Mouse (Mus musculus) intestine, embryonic 14.5 days (tissue): ENCODE results near the gene Frs2. TPM values are rescaled to one million over a fixed set of nuclear protein-coding genes. Genes with fewer than 3 reads are reported as not detected.

Experiments used
- ATAC-seq: fragments of 200-750 bp; cut with Nextera tagmentation; replicated peaks from 2 replicates; pipeline ENCODE4 v1.8.0; 2017; ENCODE audit warnings: low read depth, moderate number of reproducible peaks, moderate TSS enrichment, moderate library complexity; ENCODE audit not compliant: low FRiP score, low TSS enrichment
- DNase-seq: peaks from one replicate; pipeline ENCODE4 v3.0.0-alpha.2; 2018; ENCODE audit warnings: low spot score
- H3K27ac ChIP-seq: fragments of 300-500 bp; sonication (generic); 2 replicates; pipeline ENCODE4 v1.5.1; 2014; ENCODE audit warnings: low read depth, mild to moderate bottlenecking, control low read depth
- H3K27me3 ChIP-seq: fragments of 300-500 bp; sonication (generic); replicated peaks from 2 replicates; pipeline ENCODE4 v1.6.1; 2014; ENCODE audit warnings: low read length, control low read depth; ENCODE audit not compliant: control insufficient read depth, insufficient read depth
- H3K36me3 ChIP-seq: fragments of 300-500 bp; sonication (generic); 2 replicates; pipeline ENCODE4 v1.6.1; 2014; ENCODE audit warnings: low read length, control low read depth; ENCODE audit not compliant: control insufficient read depth, insufficient read depth
- H3K4me1 ChIP-seq: fragments of 300-500 bp; sonication (generic); replicated peaks from 2 replicates; pipeline ENCODE4 v1.6.1; 2014; ENCODE audit warnings: low read length, control low read depth, mixed read lengths; ENCODE audit not compliant: control insufficient read depth, insufficient read depth
- H3K4me2 ChIP-seq: fragments of 300-500 bp; sonication (generic); 2 replicates; pipeline ENCODE4 v1.6.1; 2014; ENCODE audit warnings: low read length
- H3K4me3 ChIP-seq: fragments of 300-500 bp; sonication (generic); 2 replicates; pipeline ENCODE4 v1.5.1; 2014; ENCODE audit warnings: low read depth, low read length, control low read depth, mixed read lengths
- H3K9ac ChIP-seq: fragments of 300-500 bp; sonication (generic); 2 replicates; pipeline ENCODE4 v1.6.1; 2014; ENCODE audit warnings: mild to moderate bottlenecking, low read length
- H3K9me3 ChIP-seq: fragments of 300-500 bp; sonication (generic); 2 replicates; pipeline ENCODE4 v1.6.1; 2016; ENCODE audit warnings: low read length, control low read depth; ENCODE audit not compliant: control insufficient read depth
- WGBS: fragments of 180-500 bp; shearing (Covaris S2); extraction: QIAGEN DNeasy Blood & Tissue Kit; methylation state at CpG from one replicate; pipeline ENCODE4 v1.1.7; 2014; 5-methylcytosine and 5-hydroxymethylcytosine counted together
- polyA plus RNA-seq: library from polyadenylated mRNA; unstranded; fragments of >200 nt; fragmentation: Nextera tagmentation; extraction: Ambion mirVana; gene quantifications from 2 replicates; pipeline ENCODE4 v1.2.1, GENCODE M21; 2014

The Frs2 gene
- polyA plus RNA-seq, 1 experiment from 2014 or later, result 28.0 TPM

DNA sequence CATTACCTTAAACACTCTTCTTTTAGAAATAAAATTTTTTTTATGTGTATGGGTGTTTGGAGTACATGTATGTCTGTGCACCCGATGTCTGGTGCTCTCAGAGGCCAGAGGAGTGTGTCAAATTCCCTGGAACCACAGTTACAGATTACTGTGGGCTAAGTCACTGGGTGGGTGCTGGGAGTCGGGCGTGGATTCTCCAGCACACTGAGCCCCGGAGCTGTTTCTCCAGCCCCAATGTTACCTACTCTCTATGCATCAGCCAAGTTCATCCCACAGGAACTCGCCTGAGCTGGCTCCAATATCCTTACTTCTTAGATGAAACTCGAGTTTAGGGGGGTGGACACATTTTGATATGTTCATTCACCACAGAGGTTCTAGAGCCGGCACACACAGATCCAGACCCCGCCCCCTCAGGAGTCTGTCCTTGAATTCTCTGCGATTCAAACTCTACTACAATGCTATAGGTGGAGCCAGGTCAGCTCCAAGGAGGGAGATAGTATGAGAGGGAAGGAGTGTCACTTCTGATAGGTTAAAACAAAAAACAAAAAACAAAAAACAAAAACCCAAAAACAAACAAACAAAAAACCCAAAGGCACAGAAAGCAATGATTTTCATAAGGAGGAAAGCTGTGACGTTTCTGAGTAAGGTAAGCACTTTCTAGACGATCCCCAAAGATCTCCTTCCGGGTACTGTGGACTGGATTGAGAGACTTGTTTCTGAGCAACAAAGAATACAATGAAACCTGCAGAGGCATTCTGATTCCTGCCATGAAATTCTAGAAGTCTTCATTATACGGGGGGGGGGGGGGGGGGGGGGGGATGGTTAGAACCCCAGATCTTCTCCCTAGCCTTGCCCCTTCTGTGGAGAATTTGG, 25.5 kb upstream of the Frs2 start:
- Histone ChIP-seq H3K4me3 (no peak overlapping the region), H3K9me3 (no peaks in the 10 kb centered on the region), H3K4me2 (no peak overlapping the region), H3K27ac (no peak overlapping the region), H3K9ac (no peak overlapping the region), H3K27me3 (no peaks in the 10 kb centered on the region), H3K4me1 (peaks cover 3% of the 10 kb centered on the region; the same call in 1 of the 2 replicates), H3K36me3 (no peaks in the 10 kb centered on the region)
- WGBS, result 47% methylated on average over 13 of the region's 13 CpGs
- ATAC-seq (no peak), DNase-seq (no peak)

DNA sequence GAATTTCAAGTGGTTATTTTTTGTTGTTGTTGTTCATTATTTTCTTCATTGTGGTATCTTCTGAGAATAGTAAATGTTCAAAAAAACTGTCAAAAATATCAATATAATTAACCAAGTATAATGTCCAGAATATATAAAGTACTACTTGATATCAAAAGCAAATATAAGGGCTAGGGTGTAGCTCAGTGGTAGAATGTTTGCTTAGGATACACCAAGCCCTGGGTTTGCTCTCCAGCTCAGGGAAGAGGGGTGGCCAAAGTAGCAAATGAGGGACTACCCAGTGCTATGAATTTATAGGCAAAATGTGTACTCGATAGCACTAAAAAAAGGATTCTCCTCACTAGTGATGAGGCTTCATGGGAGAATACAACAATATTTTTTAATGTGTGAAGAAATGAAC, 24.8 kb upstream of the Frs2 start:
- no peak overlapping the region for H3K27ac ChIP-seq
- H3K9ac ChIP-seq, result no peak overlapping the region
- WGBS, result 90% methylated on average over 1 of the region's 1 CpGs
- no peak overlapping the region for H3K4me2 ChIP-seq
- no peaks in the 10 kb centered on the region for H3K27me3 ChIP-seq
- H3K36me3 ChIP-seq, result no peaks in the 10 kb centered on the region
- no peaks in the 10 kb centered on the region for H3K9me3 ChIP-seq
- no peak for ATAC-seq
- DNase-seq, result no peak
- H3K4me3 ChIP-seq, result no peak overlapping the region
- H3K4me1 ChIP-seq, result peaks cover 3% of the 10 kb centered on the region; the same call in 1 of the 2 replicates

DNA sequence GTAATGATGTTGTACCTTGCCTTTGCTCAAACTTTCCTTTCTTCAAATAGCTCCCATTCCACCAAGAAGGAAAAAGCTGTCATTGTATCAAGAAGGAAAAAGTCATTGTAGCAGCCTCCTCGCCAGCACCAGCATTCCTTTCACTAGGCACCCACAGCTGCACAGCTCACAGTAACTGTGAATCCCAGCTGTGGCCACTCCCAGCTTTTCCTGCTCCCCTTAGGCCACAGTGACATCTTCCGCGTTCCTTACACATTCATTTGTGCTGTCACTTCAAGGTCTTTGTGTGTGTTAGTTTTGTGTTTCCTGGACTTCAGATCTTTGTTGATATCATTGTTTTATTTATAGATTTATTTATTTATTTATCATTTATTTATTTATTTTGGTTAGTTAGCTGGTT, 23.7 kb upstream of the Frs2 start:
- H3K4me3 ChIP-seq, result no peak overlapping the region
- no peak overlapping the region for H3K27ac ChIP-seq
- ATAC-seq, result no peak
- H3K36me3 ChIP-seq, result no peaks in the 10 kb centered on the region
- DNase-seq, result no peak
- no peak overlapping the region for H3K9ac ChIP-seq
- 29% methylated on average over 3 of the region's 3 CpGs for WGBS
- H3K4me2 ChIP-seq, result no peak overlapping the region
- peaks cover 3% of the 10 kb centered on the region; the same call in 1 of the 2 replicates for H3K4me1 ChIP-seq
- H3K9me3 ChIP-seq, result no peaks in the 10 kb centered on the region
- H3K27me3 ChIP-seq, result no peaks in the 10 kb centered on the region

DNA sequence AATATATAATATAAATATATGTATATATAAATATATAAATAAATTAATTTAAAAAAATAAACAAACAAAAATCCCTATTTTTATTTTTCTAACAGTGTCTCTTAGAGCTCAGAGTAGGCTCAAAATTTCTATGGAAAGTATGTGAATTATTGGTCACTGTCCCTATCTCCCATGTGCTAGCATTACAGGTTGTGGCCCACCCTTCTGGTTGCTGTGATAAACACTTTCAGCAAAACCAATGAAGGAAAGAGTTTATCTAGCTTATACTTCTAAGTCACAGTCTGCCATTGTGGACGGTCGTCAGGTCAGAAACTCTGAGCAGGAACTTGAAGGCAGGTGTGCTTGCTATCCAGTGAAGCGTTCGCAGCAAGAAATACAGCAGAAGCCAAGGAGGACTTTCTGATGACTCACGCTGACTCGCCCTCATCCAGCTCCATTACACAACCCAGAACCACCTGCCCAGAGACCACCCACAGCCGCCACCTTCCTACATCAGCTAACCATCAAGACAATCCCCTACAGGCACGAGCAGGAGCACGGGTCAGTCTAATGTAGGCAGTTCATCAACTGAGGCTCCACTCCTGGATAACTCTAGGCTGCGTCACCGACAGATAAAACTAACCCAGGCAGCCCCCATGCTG, 18.6 kb upstream of the Frs2 start:
- Histone ChIP-seq H3K36me3 (no peaks in the 10 kb centered on the region), H3K4me3 (no peak overlapping the region), H3K27me3 (no peaks in the 10 kb centered on the region), H3K9ac (no peak overlapping the region), H3K4me2 (no peak overlapping the region), H3K4me1 (no peaks in the 10 kb centered on the region; the same call in 1 of the 2 replicates), H3K9me3 (no peaks in the 10 kb centered on the region), H3K27ac (no peak overlapping the region)
- DNase-seq, result no peak
- 75% methylated on average over 11 of the region's 11 CpGs for WGBS
- no peak for ATAC-seq

DNA sequence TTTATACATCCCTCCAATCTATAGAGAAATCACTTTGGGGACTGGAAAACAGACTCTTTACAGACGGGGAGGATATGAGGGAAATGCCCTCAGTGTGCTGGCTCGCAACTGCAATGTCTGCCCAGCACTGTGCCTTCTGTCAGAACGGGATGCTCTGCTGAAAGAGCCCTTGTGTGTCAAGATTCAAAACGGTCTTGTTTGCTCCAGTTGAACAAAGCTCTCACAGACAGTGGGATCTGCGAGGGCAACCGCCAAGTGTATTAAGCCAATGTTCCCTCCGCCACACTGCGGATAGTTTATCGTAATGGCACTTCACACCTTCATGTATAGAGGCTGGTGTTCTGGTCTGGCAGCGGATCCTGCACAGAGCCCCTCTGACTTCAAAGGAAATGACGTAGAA, 14.3 kb upstream of the Frs2 start:
- H3K4me2 ChIP-seq, result peak overlapping the region; percentile 14; the same call in 1 of the 2 replicates
- ATAC-seq, result no peak
- no peaks in the 10 kb centered on the region; the same call in 1 of the 2 replicates for H3K4me1 ChIP-seq
- no peaks in the 10 kb centered on the region for H3K27me3 ChIP-seq
- WGBS, result 27% methylated on average over 11 of the region's 11 CpGs
- no peak overlapping the region for H3K4me3 ChIP-seq
- H3K9me3 ChIP-seq, result no peaks in the 10 kb centered on the region
- H3K36me3 ChIP-seq, result no peaks in the 10 kb centered on the region
- DNase-seq, result no peak
- H3K9ac ChIP-seq, result no peak overlapping the region
- H3K27ac ChIP-seq, result no peak overlapping the region

DNA sequence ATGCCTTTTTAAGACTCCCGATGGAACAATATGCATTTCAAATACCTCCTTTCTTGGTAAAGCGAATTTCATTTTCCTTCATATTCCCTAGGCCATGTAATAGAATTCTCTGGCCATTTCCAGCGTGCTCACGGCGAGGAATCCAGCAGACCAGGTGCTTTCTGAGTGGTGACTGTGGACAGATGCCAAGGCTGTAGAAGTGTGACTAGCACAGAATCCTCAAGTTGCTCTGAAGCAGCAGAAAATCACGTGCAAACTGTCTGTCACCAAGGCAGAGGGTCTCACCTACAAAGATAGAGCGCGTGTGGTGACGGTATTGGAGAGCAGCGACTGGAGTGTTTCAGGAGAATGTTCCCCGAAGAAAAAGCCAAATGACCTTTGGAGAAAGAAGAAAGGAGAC, 11.8 kb upstream of the Frs2 start:
- H3K36me3 ChIP-seq, result no peaks in the 10 kb centered on the region
- no peak overlapping the region for H3K4me3 ChIP-seq
- WGBS, result 70% methylated on average over 11 of the region's 11 CpGs
- no peaks in the 10 kb centered on the region for H3K27me3 ChIP-seq
- H3K9me3 ChIP-seq, result no peaks in the 10 kb centered on the region
- no peak overlapping the region for H3K9ac ChIP-seq
- ATAC-seq (no peak), DNase-seq (no peak)
- no peak overlapping the region for H3K27ac ChIP-seq
- H3K4me2 ChIP-seq, result no peak overlapping the region
- no peaks in the 10 kb centered on the region; the same call in 1 of the 2 replicates for H3K4me1 ChIP-seq

DNA sequence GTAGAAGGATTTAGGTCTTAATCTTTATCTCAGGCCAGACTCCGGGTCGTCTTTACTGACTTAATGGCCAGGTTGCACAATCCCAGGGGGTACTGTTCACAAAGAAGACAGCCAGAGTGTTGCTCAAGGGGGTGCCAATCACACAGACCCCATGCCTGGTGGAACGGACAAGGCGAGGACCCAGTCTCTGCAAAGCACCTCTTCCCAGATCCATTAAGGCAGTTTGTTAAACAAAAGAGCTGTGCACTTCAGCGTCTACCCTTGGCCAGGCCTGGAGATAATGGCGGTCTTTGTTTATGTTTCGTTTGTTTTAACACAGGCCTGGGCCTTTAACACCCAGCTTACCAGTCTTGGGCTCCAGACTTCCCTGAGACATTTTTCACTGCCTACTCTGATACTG, 3.9 kb upstream of the Frs2 start:
- Histone ChIP-seq H3K4me1 (peaks cover 18% of the 10 kb centered on the region), H3K9me3 (no peaks in the 10 kb centered on the region), H3K4me2 (no peak overlapping the region), H3K9ac (no peak overlapping the region), H3K36me3 (no peaks in the 10 kb centered on the region), H3K27me3 (no peaks in the 10 kb centered on the region), H3K27ac (peak overlapping the region; percentile 45; the same call in 1 of the 2 replicates), H3K4me3 (no peak overlapping the region)
- DNase-seq (peak; percentile 60), ATAC-seq (no peak)
- 10% methylated on average over 7 of the region's 7 CpGs for WGBS

DNA sequence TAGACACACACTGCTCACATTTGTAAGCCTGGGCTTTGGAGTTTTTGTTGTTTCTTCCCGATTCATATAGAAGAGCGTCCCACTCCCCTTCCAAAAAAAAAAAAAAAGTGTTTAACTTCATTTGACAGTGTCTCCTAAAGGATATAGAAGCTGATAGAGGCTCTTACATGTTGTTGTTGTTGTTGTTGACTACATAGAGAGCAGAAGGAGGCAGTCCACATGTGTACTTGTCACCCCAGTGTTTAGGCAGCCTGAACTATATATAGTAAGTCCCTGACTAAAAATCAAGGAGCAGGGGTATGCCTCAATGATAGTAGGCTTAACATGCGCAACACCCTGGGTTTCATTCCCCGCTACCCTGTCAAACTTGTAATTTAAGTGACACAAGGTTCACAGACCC, 3.3 kb upstream of the Frs2 start:
- DNase-seq (peak; percentile 42), ATAC-seq (no peak)
- Histone ChIP-seq H3K4me3 (no peak overlapping the region), H3K27me3 (no peaks in the 10 kb centered on the region), H3K4me1 (peaks cover 22% of the 10 kb centered on the region), H3K36me3 (no peaks in the 10 kb centered on the region), H3K9ac (no peak overlapping the region), H3K27ac (no peak overlapping the region), H3K9me3 (no peaks in the 10 kb centered on the region), H3K4me2 (peak overlapping the region; percentile 47)
- 52% methylated on average over 4 of the region's 4 CpGs for WGBS
